Mouse (Mus musculus): ENCODE data around the gene Adam1b. TPM values are rescaled to one million over a fixed set of nuclear protein-coding genes. Genes with fewer than 3 reads are reported as not detected.

Gene Adam1b
- not detected in 2 replicates for polyA plus RNA-seq (2015; fragmentation: Nextera tagmentation; extraction: Ambion mirVana)

DNA sequence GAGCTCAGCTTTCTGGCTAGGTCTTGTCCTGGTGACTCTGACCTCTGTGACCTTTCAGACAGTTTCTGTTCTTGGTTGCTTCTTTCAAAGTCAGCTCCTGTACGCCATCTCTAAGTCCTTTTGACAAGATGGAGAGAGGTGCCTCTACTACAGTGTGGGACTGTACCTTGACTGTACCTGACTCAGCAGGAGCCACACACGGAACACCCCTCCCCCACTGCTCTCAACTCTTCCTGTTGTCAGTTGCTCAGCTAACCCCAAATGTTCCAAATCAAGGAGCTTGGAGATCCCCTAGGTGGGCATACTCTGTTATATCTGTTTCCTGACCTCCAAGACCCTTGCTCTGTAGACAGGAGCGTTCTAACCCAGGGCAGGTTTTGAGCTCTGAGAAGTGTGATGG lies at the start of gene Adam1b:
Gene Adam1b (minus strand): TSS at position 205 of the 400 bp plus-strand sequence.

DNA sequence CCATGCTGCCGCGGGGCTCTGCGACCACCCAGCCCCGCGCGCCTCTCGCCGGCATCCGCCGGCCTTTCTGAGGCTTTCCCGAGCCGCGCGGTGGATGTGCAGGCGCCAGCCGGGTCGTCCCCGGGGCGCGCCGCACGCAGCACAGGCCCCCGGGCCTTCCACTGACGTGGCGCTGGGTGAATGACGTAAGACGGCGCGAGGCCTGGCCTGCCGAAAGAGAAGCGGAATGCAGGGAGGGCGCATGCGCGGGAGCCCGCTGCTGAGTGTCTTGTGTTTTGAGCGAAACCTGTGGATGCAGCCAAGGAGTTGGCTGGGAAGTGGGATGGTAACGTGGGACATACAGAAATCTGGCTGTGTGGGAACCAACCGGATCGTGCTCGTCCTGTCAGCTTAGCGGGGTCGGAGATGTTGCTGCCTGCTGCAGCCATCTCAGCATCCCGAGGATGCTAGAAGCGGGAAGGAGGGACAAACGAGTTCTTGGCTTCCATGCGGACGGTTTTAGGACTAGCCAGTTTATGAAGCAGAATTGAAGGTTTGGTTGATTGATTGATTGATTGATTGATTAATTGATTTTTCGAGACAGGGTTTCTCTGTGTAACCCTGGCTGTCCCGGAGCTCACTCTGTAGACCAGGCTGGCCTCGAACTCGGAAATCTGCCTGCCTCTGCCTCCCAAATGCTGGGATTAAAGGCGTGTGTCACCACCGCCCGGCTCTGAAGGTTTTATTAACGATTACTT lies 42.7 kb upstream of the Adam1b start, which contains the start of gene Mapkapk5:
Gene Mapkapk5 (minus strand): TSS at position 113 of the 737 bp plus-strand sequence.

DNA sequence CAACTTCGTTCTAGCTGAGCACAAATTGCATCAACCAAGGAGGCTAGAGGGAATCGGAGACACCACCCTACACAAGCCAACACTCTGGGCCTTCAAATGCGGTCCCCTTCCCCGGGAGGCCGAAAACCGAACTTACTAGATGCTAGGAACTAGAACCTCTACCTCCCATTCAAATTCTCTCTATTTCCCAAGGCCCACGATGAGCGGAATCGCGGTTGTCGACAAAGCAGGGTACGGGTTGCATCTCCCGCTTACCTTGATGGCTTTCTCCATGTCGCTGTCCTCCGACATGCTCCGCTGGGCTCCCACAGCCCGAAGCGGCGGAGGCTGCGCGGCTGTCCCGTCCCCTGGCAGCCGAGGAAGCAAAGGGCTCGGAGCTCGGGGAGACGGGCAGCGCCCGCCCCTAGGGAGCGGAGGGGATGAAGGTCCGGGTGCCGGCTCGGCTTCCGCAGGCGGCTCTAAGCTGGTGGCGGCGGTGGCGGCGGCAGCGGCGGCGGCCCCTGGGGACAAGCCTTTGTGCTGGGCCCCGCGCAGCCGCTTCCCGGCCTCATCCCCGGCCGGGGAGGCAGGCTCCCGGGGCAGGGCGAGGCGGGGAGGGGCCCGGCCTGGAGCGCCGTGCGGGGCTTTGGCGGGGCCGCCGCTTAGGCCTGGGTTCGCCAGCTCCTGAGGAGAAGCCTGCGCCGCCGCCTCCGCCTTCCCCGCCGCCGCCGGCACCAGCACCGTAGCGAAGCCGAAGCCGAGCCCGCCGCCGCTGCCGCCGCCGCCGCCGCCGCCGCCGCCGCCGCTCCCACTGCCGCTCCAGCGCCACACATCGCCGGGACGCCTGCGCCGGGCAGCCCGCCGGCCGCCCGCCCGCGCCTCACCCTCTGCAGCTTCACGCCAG lies 41.9 kb upstream of the Adam1b start, which contains the start of the genes Adam1a and Gm42878:
Gene Adam1a (minus strand): TSS at position 573 of the 883 bp plus-strand sequence.
Gene Gm42878 (minus strand): TSS at position 573 of the 883 bp plus-strand sequence.

DNA sequence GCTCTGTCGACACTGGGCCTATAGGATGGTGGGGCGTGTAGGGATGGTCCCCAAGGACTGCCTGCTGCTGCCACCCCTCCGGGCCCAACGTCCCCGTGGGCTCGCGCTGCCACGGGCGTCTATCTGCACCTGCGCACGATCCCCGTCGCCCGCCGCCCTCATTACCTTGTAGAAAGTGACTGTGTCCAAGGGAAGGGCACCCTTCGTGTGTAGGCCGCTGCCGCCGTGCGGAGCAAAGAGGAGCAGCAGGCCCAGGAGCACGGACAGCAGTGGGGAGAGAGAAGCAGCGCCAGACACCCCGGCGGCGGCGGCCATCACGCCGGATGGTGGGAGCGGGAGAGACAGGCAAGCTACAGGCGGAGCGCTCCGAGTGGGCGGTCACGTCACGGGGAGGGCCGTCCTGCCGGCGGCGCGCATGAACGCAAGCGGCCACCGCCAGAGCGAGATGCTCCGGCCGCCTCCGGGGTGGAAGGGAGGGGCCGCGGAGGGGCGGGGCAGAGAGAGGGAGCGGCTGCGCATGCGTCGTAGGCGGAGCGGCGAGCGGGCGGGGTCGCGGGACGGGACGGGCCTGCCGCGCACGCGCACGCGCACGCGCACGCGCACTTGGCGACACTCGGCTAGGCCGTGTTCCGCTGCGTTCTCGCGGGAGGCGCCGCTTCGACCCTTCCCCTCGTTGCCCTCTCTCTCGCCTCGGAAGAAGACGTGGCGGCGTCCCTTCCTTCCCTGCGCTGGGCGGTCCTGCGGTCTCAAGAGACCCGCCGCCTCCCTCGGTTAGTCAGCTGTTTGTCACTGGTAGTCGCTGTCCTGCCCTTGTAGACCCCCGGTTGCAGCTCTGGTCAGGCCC lies 51.0 kb downstream of the Adam1b start, which contains the start of gene Erp29:
Gene Erp29 (minus strand): TSS at position 481 of the 844 bp plus-strand sequence.

DNA sequence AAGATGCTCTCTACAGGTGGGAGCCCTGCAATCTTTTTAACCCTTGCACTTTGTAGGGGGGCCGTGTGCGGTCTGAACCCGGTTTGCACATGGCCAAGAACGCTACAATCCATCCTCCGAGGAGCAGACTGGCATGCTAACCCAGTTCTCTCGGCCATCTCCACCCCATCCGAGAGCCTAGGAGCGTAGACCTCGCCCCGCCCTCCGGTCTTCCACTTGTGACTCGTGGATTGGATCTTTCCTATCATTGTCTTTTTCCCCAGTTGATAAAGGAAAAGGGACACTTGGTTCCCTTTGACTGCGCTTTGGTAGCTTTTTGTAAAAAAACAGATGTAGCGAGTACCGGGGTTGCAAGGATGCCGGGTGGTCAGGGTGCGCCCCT lies 51.6 kb downstream of the Adam1b start, which contains the start of gene Tmem116:
Gene Tmem116 (plus strand): TSS at position 250 of the 382 bp plus-strand sequence.

Other genes with a start within 250 kb of the Adam1b start
- 85.2 and 96.9 TPM in 2 replicates for gene Trafd1, start 117.8 kb downstream of the Adam1b start, polyA plus RNA-seq (2015; fragmentation: Nextera tagmentation; extraction: Ambion mirVana)
- 41.6 and 46.4 TPM in 2 replicates for gene Naa25, start 105.5 kb downstream of the Adam1b start, polyA plus RNA-seq (2015; fragmentation: Nextera tagmentation; extraction: Ambion mirVana)
- gene Tmem116, start 51.5 kb downstream of the Adam1b start, polyA plus RNA-seq (2015; fragmentation: Nextera tagmentation; extraction: Ambion mirVana) = 2.5 and 2.7 TPM in 2 replicates
- 178 and 197 TPM in 2 replicates for gene Erp29, start 50.9 kb downstream of the Adam1b start, polyA plus RNA-seq (2015; fragmentation: Nextera tagmentation; extraction: Ambion mirVana)
- gene Adam1a, start 42.0 kb upstream of the Adam1b start, polyA plus RNA-seq (2015; fragmentation: Nextera tagmentation; extraction: Ambion mirVana) = 1.8 and 2.4 TPM in 2 replicates
- gene Gm42878, start 42.0 kb upstream of the Adam1b start, polyA plus RNA-seq (2015; fragmentation: Nextera tagmentation; extraction: Ambion mirVana) = not detected in 2 replicates
- 52.9 and 61.8 TPM in 2 replicates for gene Mapkapk5, start 42.5 kb upstream of the Adam1b start, polyA plus RNA-seq (2015; fragmentation: Nextera tagmentation; extraction: Ambion mirVana)
- 145 and 157 TPM in 2 replicates for gene Aldh2, start 90.4 kb upstream of the Adam1b start, polyA plus RNA-seq (2015; fragmentation: Nextera tagmentation; extraction: Ambion mirVana)
- 1.7 and 1.9 TPM in 2 replicates for gene Acad12, start 115.5 kb upstream of the Adam1b start, polyA plus RNA-seq (2015; fragmentation: Nextera tagmentation; extraction: Ambion mirVana)
- 1.2 and 1.7 TPM in 2 replicates for gene Acad10, start 157.1 kb upstream of the Adam1b start, polyA plus RNA-seq (2015; fragmentation: Nextera tagmentation; extraction: Ambion mirVana)
- 35.0 and 36.5 TPM in 2 replicates for gene Brap, start 157.1 kb upstream of the Adam1b start, polyA plus RNA-seq (2015; fragmentation: Nextera tagmentation; extraction: Ambion mirVana)
- 108 and 110 TPM in 2 replicates for gene Atxn2, start 207.9 kb upstream of the Adam1b start, polyA plus RNA-seq (2015; fragmentation: Nextera tagmentation; extraction: Ambion mirVana)

All from neural tube, postnatal 0 days (tissue).